Mouse (Mus musculus) E14TG2a.4 (cell line): ENCODE measurements around the gene Abl1.
A peak's percentile ranks its signal among the peaks of the same experiment; 100 is the strongest.

Experiments used
- H3K27me3 ChIP-seq: 2 replicates; pipeline ENCODE4 v1.6.1; 2014; ENCODE audit warnings: low read length, control low read depth; ENCODE audit not compliant: insufficient read depth
- H3K36me3 ChIP-seq: 2 replicates; pipeline ENCODE4 v1.6.1; 2014; ENCODE audit warnings: low read length, control low read depth; ENCODE audit not compliant: insufficient read depth
- H3K4me1 ChIP-seq: replicated peaks from 2 replicates; pipeline ENCODE4 v1.6.1; 2014; ENCODE audit warnings: low read depth, low read length, control low read depth
- H3K4me3 ChIP-seq: replicated peaks from 2 replicates; pipeline ENCODE4 v1.5.1; 2014; ENCODE audit warnings: mild to moderate bottlenecking, low read length
- H3K9me3 ChIP-seq: 2 replicates; pipeline ENCODE4 v1.6.1; 2014; ENCODE audit warnings: low read length, control low read depth
- CTCF ChIP-seq: conservative IDR thresholded peaks from 2 replicates; pipeline ENCODE4 v1.5.1; 2014; ENCODE audit warnings: low read length
- NANOG ChIP-seq: IDR thresholded peaks from 2 replicates; pipeline ENCODE4 v1.6.1; 2014; ENCODE audit warnings: borderline replicate concordance, low read length, mixed read lengths
- POU5F1 ChIP-seq: IDR thresholded peaks from 2 replicates; pipeline ENCODE4 v1.6.1; 2014; ENCODE audit warnings: low read length, borderline replicate concordance

Gene Abl1

GRCm38 (mm10) chr2:31827877-31828276 is 139.7 kb downstream of the Abl1 start:
- TF ChIP-seq CTCF = no peak
- no peak for TF ChIP-seq POU5F1
- TF ChIP-seq NANOG = no peak
- H3K4me3 ChIP-seq = no peak overlapping the region
- H3K36me3 ChIP-seq = no peaks in the 10 kb centered on the region

GRCm38 (mm10) chr2:31828311-31828825 is 140.2 kb downstream of the Abl1 start:
- H3K4me1 ChIP-seq = peaks cover 18% of the 10 kb centered on the region
- H3K36me3 ChIP-seq = no peaks in the 10 kb centered on the region
- no peak for TF ChIP-seq POU5F1
- TF ChIP-seq CTCF = no peak
- TF ChIP-seq NANOG = no peak
- H3K9me3 ChIP-seq = no peaks in the 10 kb centered on the region
- H3K27me3 ChIP-seq = peaks cover 39% of the 10 kb centered on the region
- H3K4me3 ChIP-seq = no peak overlapping the region

More at GRCm38 (mm10) chr2:31827877-31828276, 139.7 kb downstream of the Abl1 start:
- Histone ChIP-seq H3K9me3 (no peaks in the 10 kb centered on the region), H3K27me3 (peaks cover 39% of the 10 kb centered on the region), H3K4me1 (peaks cover 23% of the 10 kb centered on the region)

GRCm38 (mm10) chr2:31836091-31836490 is 147.9 kb downstream of the Abl1 start:
- TF ChIP-seq CTCF = no peak
- no peak for TF ChIP-seq POU5F1
- TF ChIP-seq NANOG = no peak
- no peak overlapping the region for H3K4me3 ChIP-seq
- H3K36me3 ChIP-seq = no peaks in the 10 kb centered on the region
- no peaks in the 10 kb centered on the region for H3K9me3 ChIP-seq
- 0 out of 2 replicates have a peak, but pooled peaks cover 2% of the 10 kb centered on the region for H3K4me1 ChIP-seq
- peaks cover 76% of the 10 kb centered on the region for H3K27me3 ChIP-seq

GRCm38 (mm10) chr2:31836985-31837384 is 148.8 kb downstream of the Abl1 start:
- Histone ChIP-seq H3K36me3 (no peaks in the 10 kb centered on the region), H3K4me3 (no peak overlapping the region), H3K4me1 (0 out of 2 replicates have a peak, but pooled peaks cover 2% of the 10 kb centered on the region), H3K9me3 (no peaks in the 10 kb centered on the region), H3K27me3 (peaks cover 83% of the 10 kb centered on the region)
- TF ChIP-seq POU5F1 = no peak
- TF ChIP-seq NANOG = no peak
- no peak for TF ChIP-seq CTCF

- peaks cover 4% of the 10 kb centered on the region for H3K4me1 ChIP-seq
- H3K4me3 ChIP-seq = no peak overlapping the region
- TF ChIP-seq CTCF (no peak), NANOG (no peak), POU5F1 (no peak)
- H3K9me3 ChIP-seq = no peaks in the 10 kb centered on the region
- H3K36me3 ChIP-seq = no peaks in the 10 kb centered on the region
- H3K27me3 ChIP-seq = peaks cover 90% of the 10 kb centered on the region
These were observed 150.7 kb downstream of the Abl1 start for GRCm38 (mm10) chr2:31838868-31839267.

- Histone ChIP-seq H3K9me3 (no peaks in the 10 kb centered on the region), H3K4me1 (peaks cover 37% of the 10 kb centered on the region), H3K36me3 (no peaks in the 10 kb centered on the region), H3K27me3 (peaks cover 89% of the 10 kb centered on the region), H3K4me3 (0 out of 2 replicates have a peak overlapping the region, but pooled peaks have one; percentile 74)
- TF ChIP-seq CTCF (no peak), NANOG (no peak), POU5F1 (no peak)
These were observed 156.6 kb downstream of the Abl1 start for GRCm38 (mm10) chr2:31844729-31845136.

GRCm38 (mm10) chr2:31845512-31845895 is 157.3 kb downstream of the Abl1 start:
- Histone ChIP-seq H3K36me3 (no peaks in the 10 kb centered on the region), H3K27me3 (peaks cover 85% of the 10 kb centered on the region), H3K4me3 (peak overlapping the region; percentile 74), H3K4me1 (peaks cover 37% of the 10 kb centered on the region), H3K9me3 (no peaks in the 10 kb centered on the region)
- TF ChIP-seq POU5F1 (no peak), NANOG (no peak), CTCF (no peak)

- Histone ChIP-seq H3K9me3 (no peaks in the 10 kb centered on the region), H3K4me3 (peak within 1 kb of the TSS; percentile 74), H3K36me3 (no peaks in the 10 kb centered on the region), H3K27me3 (peaks cover 83% of the 10 kb centered on the region), H3K4me1 (peaks cover 37% of the 10 kb centered on the region)
- no peak for TF ChIP-seq CTCF
- TF ChIP-seq POU5F1 = no peak
- no peak for TF ChIP-seq NANOG
These were observed 157.9 kb downstream of the Abl1 start, which contains the start of gene Fibcd1 for GRCm38 (mm10) chr2:31845896-31846691. Gene Fibcd1 (minus strand): TSS chr2:31846005.
